Mouse (Mus musculus): ENCODE measurements around the gene Ccdc39.

Ccdc39 gene

DNA sequence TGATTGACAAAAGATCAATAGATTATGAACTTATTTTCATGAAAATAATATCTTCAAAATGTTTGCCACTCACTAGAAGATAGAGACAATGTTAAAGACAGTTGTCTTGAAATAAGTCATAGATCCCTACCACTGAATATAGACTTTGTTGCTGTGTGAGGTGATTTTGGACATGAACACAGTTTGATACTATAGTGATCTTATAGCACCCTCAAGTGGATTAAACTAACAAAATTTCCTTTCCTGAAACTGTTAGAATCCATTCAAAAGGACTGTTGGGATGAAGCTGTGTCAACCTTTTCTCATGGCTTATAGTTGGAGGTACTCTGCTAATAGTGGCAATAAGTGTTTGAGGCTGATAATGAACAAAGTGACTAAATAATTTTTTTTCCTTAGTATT lies 53.1 kb downstream of the Ccdc39 start:
- peak; percentile 65 for DNase-seq (ENCODE audit: low read depth, low spot score)
